In genomic region chr17:13199880-13200409, GRCm38 (mm10) we compare ENCODE assay signal across 13 mouse cellular contexts. TPM values are rescaled to one million over a fixed set of nuclear protein-coding genes. Genes with fewer than 3 reads are reported as not detected.
DNase-seq lines count a peak whose midpoint lies in the region; ATAC-seq lines count a peak whose summit lies in the region.
"Not testable (repeated sequence)": the region's sequence is repeated elsewhere in the genome, so short reads cannot be mapped to it uniquely, and the experiment has no call there.
"Had no signal": no experiment of that assay in that cellular context is flagged by ENCODE, and none has a peak within 500 bp of the region (broad histone marks: within the 10 kb centered on the region; RNA-seq: fewer than 3 reads in every experiment).

No protein-coding gene starts in this region.

- H3K4me1 ChIP-seq in forebrain, embryonic 16.5 days (replicated peaks; ENCODE audit: control insufficient read depth, insufficient read depth, low read length); hindbrain, embryonic 11.5 days (replicated peaks; ENCODE audit: control insufficient read depth, insufficient read depth, low read length); kidney, embryonic 14.5 days (ENCODE audit: control insufficient read depth, insufficient read depth, low read length); limb, embryonic 13.5 days; neural tube, embryonic 13.5 days (replicated peaks): not testable (repeated sequence)

- H3K27ac ChIP-seq in forebrain, embryonic 16.5 days (ENCODE audit: low read length); hindbrain, embryonic 11.5 days (ENCODE audit: low read depth, low read length); kidney, embryonic 14.5 days (ENCODE audit: low read depth, low read length); limb, embryonic 13.5 days; neural tube, embryonic 13.5 days (replicated peaks): not testable (repeated sequence)

- not testable (repeated sequence) for H3K36me3 ChIP-seq in forebrain, embryonic 16.5 days (ENCODE audit: control insufficient read depth, insufficient read depth); hindbrain, embryonic 11.5 days (ENCODE audit: control insufficient read depth, insufficient read depth, low read length); kidney, embryonic 14.5 days (ENCODE audit: control insufficient read depth, insufficient read depth, low read length); limb, embryonic 13.5 days; neural tube, embryonic 13.5 days

- H3K4me2 ChIP-seq in forebrain, embryonic 16.5 days (ENCODE audit: low read length); hindbrain, embryonic 11.5 days (replicated peaks; ENCODE audit: low read depth, low read length); kidney, embryonic 14.5 days (replicated peaks; ENCODE audit: low read depth, low read length); limb, embryonic 13.5 days (replicated peaks); neural tube, embryonic 13.5 days: not testable (repeated sequence)

- H3K4me3 ChIP-seq in forebrain, embryonic 16.5 days (replicated peaks; ENCODE audit: low read length); hindbrain, embryonic 11.5 days (ENCODE audit: low read depth, low read length); kidney, embryonic 14.5 days (ENCODE audit: low read length); limb, embryonic 13.5 days; neural tube, embryonic 13.5 days: not testable (repeated sequence)

- peak; percentile 85 for ATAC-seq in forebrain, embryonic 16.5 days
- ATAC-seq in hindbrain, embryonic 11.5 days (ENCODE audit: low FRiP score) = peak; percentile 43; the same call in 1 of the 2 replicates
- 0 out of 2 replicates have a peak, but pooled peaks have one; percentile 20 for ATAC-seq in kidney, embryonic 14.5 days (ENCODE audit: low FRiP score, low TSS enrichment)
- peak; percentile 76 for ATAC-seq in limb, embryonic 13.5 days (ENCODE audit: low FRiP score, low read depth)
- ATAC-seq in neural tube, embryonic 13.5 days (ENCODE audit: low read depth) = peak; percentile 61; the same call in 1 of the 2 replicates

- not testable (repeated sequence) for H3K9ac ChIP-seq in forebrain, embryonic 16.5 days (replicated peaks; ENCODE audit: low read depth, low read length); hindbrain, embryonic 11.5 days (ENCODE audit: low read depth, low read length); kidney, embryonic 14.5 days (ENCODE audit: low read depth, low read length); limb, embryonic 13.5 days; neural tube, embryonic 13.5 days

- not testable (repeated sequence) for H3K27me3 ChIP-seq in forebrain, embryonic 16.5 days (replicated peaks; ENCODE audit: control insufficient read depth, insufficient read depth, low read length); hindbrain, embryonic 11.5 days (ENCODE audit: control insufficient read depth, insufficient read depth, low read length); kidney, embryonic 14.5 days (ENCODE audit: control insufficient read depth, insufficient read depth, low read length); limb, embryonic 13.5 days; neural tube, embryonic 13.5 days

- peak; percentile 48 to 61 for DNase-seq in cerebellum, postnatal 10 days
- not testable (repeated sequence) for DNase-seq in hindbrain, embryonic 11.5 days (ENCODE audit: low spot score)
- DNase-seq in lung, postnatal 14 days = peak; percentile 39

- peaks cover 17% of the 10 kb centered on the region for H3K9me3 ChIP-seq in forebrain, embryonic 16.5 days (ENCODE audit: control insufficient read depth, low read length)
- H3K9me3 ChIP-seq in hindbrain, embryonic 11.5 days (ENCODE audit: control insufficient read depth, low read length) = peaks cover 20% of the 10 kb centered on the region
- peaks cover 20% of the 10 kb centered on the region for H3K9me3 ChIP-seq in kidney, embryonic 14.5 days (ENCODE audit: control insufficient read depth, low read length)
- H3K9me3 ChIP-seq in limb, embryonic 13.5 days = peaks cover 47% of the 10 kb centered on the region
- H3K9me3 ChIP-seq in neural tube, embryonic 13.5 days = peaks cover 44% of the 10 kb centered on the region

- WGBS in forebrain, embryonic 16.5 days = 62% methylated on average over 8 of the region's 9 CpGs
- 89% methylated on average over 8 of the region's 9 CpGs for WGBS in hindbrain, embryonic 11.5 days
- WGBS in kidney, embryonic 14.5 days = 78% methylated on average over 8 of the region's 9 CpGs
- WGBS in limb, embryonic 13.5 days = 72% methylated on average over 8 of the region's 9 CpGs
- WGBS in neural tube, embryonic 13.5 days = 76% methylated on average over 8 of the region's 9 CpGs

RNA-seq across cellular contexts. Expression of gene Smok2a, which starts 21.0 kb away (rescaled TPM):
- not detected in 2 replicates for polyA plus RNA-seq in forebrain, embryonic 16.5 days (2015; fragmentation: Nextera tagmentation; extraction: Ambion mirVana)
- not detected in 2 replicates for polyA plus RNA-seq in hindbrain, embryonic 11.5 days (2014; fragmentation: Nextera tagmentation; extraction: Ambion mirVana)
- polyA plus RNA-seq in kidney, embryonic 14.5 days (2014; fragmentation: Nextera tagmentation; extraction: Ambion mirVana) = not detected in 2 replicates
- not detected in 2 replicates for polyA plus RNA-seq in limb, embryonic 13.5 days (2015; fragmentation: Nextera tagmentation; extraction: Ambion mirVana)
- not detected in 2 replicates for polyA plus RNA-seq in neural tube, embryonic 13.5 days (2015; fragmentation: Nextera tagmentation; extraction: Ambion mirVana)
- polyA plus RNA-seq: embryonic facial prominence, embryonic 15.5 days; frontal cortex, adult 2 months; G1E; heart, embryonic 11.5 days; inflammation-experienced regulatory T-cells, adult 6 months; thymus, adult 2 months had no signal

RNA-seq across cellular contexts. Expression of gene Smok2b, which starts 30.1 kb away (rescaled TPM):
- not detected in 2 replicates for polyA plus RNA-seq in forebrain, embryonic 16.5 days (2015; fragmentation: Nextera tagmentation; extraction: Ambion mirVana)
- polyA plus RNA-seq in hindbrain, embryonic 11.5 days (2014; fragmentation: Nextera tagmentation; extraction: Ambion mirVana) = not detected in 2 replicates
- not detected in 2 replicates for polyA plus RNA-seq in kidney, embryonic 14.5 days (2014; fragmentation: Nextera tagmentation; extraction: Ambion mirVana)
- polyA plus RNA-seq in limb, embryonic 13.5 days (2015; fragmentation: Nextera tagmentation; extraction: Ambion mirVana) = not detected in 2 replicates
- polyA plus RNA-seq in neural tube, embryonic 13.5 days (2015; fragmentation: Nextera tagmentation; extraction: Ambion mirVana) = not detected in 2 replicates
- polyA plus RNA-seq: embryonic facial prominence, embryonic 15.5 days; frontal cortex, adult 2 months; G1E; heart, embryonic 11.5 days; inflammation-experienced regulatory T-cells, adult 6 months; thymus, adult 2 months had no signal

Comparison
In these comparisons a context has a peak if more than half of its experiments do, and no peak if none do; other contexts are left out.
1. ATAC-seq: peak in every context shown above with its lines; median percentile 85 in forebrain, embryonic 16.5 days; 76 in limb, embryonic 13.5 days; 61 in neural tube, embryonic 13.5 days; 43 in hindbrain, embryonic 11.5 days; 20 in kidney, embryonic 14.5 days.